Mouse (Mus musculus) CD4-positive naive resting alpha-beta T cell, adult 57 days (primary cell): ENCODE data around the gene Olfr1002. TPM values are rescaled to one million over a fixed set of nuclear protein-coding genes. Genes with fewer than 3 reads are reported as not detected.

ENCODE experiments used
- total RNA-seq: library from RNA; stranded (reverse); gene quantifications from one replicate; pipeline ENCODE4 v1.2.4, GENCODE M21; 2023

Gene Olfr1002
- not detected for total RNA-seq

DNA sequence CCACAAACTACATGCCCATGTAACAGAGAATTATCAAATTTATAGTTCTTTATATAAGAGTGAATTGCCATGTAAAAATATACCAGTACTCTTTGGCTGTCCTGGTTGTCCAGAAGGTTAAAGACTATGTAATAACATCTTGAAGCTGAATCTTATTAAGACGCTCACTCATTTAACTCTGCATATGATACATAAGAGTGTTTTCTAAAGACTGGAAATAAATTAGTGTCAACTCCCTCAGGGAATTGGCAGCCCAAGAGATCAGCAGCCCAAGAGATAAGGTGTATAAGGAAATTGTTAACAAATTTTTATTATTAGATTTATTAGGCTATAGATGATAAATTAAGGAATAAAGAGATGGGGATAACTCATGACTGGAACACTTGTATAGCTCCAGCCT, at the start of gene Olfr1002:
Gene Olfr1002, minus strand, starts transcription at position 101 of the 400 bp plus-strand sequence.

DNA sequence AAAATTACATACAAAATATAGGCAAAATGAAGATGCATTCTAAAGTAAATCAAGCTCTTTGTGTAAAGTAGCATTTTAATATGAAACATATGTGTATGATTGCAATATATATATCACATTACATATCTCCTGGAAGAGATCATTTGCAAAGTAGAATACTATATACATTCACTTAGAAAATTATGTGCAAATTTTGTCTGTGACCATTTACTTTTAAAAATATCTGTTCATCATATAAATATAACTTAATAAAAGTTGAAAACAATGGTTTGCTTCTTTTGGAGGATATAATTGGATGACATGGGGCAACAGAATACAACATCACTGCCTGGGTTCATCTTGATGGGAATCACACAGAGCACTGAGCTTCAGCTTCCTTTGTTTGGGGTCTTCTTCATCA, 38.6 kb upstream of the Olfr1002 start, which contains the start of gene Olfr1008:
Gene Olfr1008, plus strand, starts transcription at position 301 of the 400 bp plus-strand sequence.

DNA sequence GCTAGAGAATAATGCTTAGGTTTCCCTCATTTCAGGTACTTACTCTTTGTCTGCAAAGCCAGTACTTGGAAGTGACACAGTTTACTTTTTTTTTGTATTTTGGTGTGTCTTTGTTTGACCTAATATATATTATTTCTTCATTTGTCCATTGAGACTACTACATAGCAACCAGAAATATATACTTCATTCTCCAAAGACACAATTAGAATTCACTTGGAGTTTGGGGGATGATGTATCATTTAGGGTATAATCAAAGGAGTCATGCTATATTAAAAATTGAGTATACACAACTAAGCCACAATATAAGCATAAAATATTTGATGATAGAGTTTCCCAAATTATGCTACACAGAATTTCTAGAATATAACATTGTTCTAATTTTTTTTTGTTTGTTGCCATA, 28.2 kb upstream of the Olfr1002 start, which contains the start of gene Olfr1006:
Gene Olfr1006, minus strand, starts transcription at position 101 of the 400 bp plus-strand sequence.

DNA sequence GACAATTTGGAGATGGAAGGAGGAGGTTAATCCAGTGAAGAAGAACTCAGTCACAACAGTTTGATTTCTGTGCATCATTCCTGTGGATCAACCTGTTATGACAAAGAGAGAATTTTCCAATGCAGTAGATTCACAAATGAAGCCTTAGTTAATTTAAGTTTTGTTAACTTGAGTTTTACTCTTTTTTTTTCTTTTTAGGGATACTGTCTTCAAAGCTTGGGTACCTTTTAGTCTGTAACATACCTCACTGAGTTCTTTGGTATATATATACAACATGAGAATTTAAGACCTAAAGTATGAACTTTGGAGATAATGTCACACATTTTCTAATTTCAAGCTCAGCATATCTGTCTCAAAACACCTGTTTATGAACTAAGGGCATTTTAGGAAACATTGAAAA, 13.9 kb upstream of the Olfr1002 start, which contains the start of gene Olfr154:
Gene Olfr154, minus strand, starts transcription at position 101 of the 400 bp plus-strand sequence.

GRCm38 (mm10) chr2:85611803-85612202, 38.7 kb downstream of the Olfr1002 start, which contains the start of gene Olfr1000:
Gene Olfr1000, minus strand, starts transcription at chr2:85611903.

Other genes starting within 250 kb of the Olfr1002 start
- not detected for gene Olfr992, start 241.2 kb downstream of the Olfr1002 start, total RNA-seq
- gene Olfr993, start 235.8 kb downstream of the Olfr1002 start, total RNA-seq = not detected
- gene Olfr994, start 214.3 kb downstream of the Olfr1002 start, total RNA-seq = not detected
- gene Olfr995, start 207.1 kb downstream of the Olfr1002 start, total RNA-seq = not detected
- gene 4833423E24Rik, start 131.7 kb downstream of the Olfr1002 start, total RNA-seq = not detected
- not detected for gene Olfr996, start 71.5 kb downstream of the Olfr1002 start, total RNA-seq
- gene Olfr998, start 61.8 kb downstream of the Olfr1002 start, total RNA-seq = not detected
- not detected for gene Olfr1000, start 38.8 kb downstream of the Olfr1002 start, total RNA-seq
- gene Olfr154, start 13.8 kb upstream of the Olfr1002 start, total RNA-seq = not detected
- not detected for gene Olfr1006, start 28.1 kb upstream of the Olfr1002 start, total RNA-seq
- gene Olfr1008, start 38.7 kb upstream of the Olfr1002 start, total RNA-seq = not detected
- gene Olfr1009, start 64.7 kb upstream of the Olfr1002 start, total RNA-seq = not detected
- not detected for gene Olfr1012, start 112.1 kb upstream of the Olfr1002 start, total RNA-seq
- not detected for gene Olfr1013, start 116.4 kb upstream of the Olfr1002 start, total RNA-seq
- gene Olfr1014, start 122.0 kb upstream of the Olfr1002 start, total RNA-seq = not detected
- gene Olfr1015, start 131.3 kb upstream of the Olfr1002 start, total RNA-seq = not detected
- gene Olfr1016, start 151.8 kb upstream of the Olfr1002 start, total RNA-seq = not detected
- gene Olfr1018, start 167.8 kb upstream of the Olfr1002 start, total RNA-seq = not detected
- gene Olfr1019, start 194.8 kb upstream of the Olfr1002 start, total RNA-seq = not detected
- gene Olfr1020, start 196.3 kb upstream of the Olfr1002 start, total RNA-seq = not detected
- gene Olfr1022, start 217.9 kb upstream of the Olfr1002 start, total RNA-seq = not detected
- not detected for gene Olfr1023, start 234.9 kb upstream of the Olfr1002 start, total RNA-seq